Mouse (Mus musculus): Measurements from ENCODE around the gene Hmgcr.
A peak's percentile ranks its signal among the peaks of the same experiment; 100 is the strongest.
"Not testable (repeated sequence)": the region's sequence is repeated elsewhere in the genome, so short reads cannot be mapped to it uniquely, and the experiment has no call there.

Gene Hmgcr

DNA sequence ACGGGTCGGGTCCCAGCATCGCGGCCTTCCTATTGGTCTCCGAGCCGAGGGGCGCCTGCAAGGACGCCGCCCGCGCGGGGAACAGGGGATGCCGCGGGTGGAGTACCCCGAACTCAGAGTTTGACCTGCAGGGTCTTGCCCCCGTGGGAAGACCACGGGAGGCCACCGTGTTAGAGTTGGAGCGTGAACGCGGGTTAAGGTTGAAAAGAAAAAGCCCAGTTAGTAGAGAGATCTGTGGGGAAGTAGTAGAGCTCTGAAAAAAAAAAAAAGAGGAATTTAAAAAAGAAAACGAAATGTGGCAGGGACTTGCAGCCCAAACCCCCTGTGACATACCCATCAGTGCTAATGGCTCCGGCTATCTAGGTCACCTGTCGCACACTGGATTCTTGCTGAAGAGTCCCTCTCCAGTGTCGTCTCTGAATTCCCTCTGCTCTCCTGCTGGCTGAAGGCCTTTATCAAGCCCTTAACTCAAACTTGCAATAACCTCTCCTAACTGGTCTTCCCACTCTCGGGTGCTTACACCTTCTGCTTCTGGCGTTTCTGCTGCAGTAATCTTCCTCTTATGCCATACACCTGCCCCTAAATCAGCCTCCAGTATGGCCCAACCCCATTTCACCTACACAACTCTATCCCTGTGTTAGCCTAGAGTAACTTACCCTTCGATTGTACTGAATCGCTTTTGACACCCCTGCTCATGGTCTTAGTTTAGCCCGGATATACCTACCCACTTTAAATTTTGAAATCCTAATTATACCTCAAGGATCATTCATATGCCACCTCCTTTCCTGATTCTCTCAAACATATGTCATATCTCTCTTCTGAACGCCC lies 556 bp upstream of the Hmgcr start:
- DNase-seq (ENCODE audit: low read depth, low spot score) = no peak

DNA sequence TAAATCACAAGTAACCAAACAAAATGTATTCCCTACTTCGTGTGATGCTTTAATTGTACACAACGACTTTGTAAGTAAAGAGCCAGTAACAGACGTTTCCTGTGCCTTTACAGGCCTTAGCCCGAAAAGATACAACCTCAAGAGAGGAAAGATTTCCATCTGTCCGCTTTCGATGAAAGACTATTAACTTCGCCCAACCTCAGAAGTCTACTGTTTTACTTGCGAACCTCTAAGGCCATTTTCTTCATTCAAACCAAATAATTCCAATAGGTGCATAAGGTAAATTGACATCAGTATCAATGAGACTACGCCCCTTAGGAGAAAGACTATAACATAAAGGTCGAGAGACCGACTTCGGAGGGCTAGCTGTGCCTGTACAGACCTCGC lies 724 bp downstream of the Hmgcr start:
- DNase-seq (ENCODE audit: low read depth, low spot score) = no peak

DNA sequence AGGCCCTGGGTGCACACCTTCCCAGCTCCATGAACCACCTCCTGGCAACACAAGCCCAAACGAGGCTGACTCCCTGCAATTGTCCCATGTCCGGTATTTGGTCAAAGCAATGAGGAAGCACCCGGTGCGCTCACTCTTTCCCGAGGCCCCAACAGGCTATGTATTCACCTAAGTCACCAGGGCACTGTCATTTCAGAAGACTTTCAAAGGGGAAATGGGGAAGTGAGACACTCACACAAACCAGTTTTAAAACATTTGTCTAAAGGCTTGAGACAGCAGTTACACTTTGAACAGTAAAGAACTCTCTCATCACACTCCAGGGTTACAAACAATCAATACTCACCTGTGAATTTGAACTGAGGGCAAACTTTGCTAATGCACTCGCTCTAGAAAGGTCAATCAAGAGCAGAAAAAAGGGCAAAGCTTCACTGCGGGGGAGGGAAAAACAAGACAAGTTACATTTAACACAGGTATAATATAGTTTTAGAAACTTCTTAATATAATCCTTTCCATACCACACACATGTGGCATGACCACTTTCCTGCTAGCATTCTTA lies 6.2 kb downstream of the Hmgcr start:
- DNase-seq (ENCODE audit: low read depth, low spot score) = no peak

DNA sequence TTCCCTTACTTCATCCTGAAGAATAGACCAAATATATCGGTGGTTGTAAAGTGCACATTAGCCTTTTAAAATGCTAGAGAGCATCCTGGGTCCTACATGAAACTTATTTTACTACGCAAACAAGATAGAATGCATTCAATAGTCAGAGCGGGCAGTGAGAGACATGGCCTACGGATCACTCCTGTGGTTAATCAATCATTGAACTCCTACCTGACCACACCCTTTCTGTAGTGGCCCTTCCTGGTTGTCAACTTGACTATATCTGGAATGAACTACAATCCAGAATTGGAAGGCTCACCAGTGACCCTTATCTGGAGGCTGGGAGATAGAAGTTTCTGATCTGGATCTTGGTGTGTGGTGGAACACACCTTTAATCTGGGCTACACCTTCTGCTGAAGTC lies 7.6 kb downstream of the Hmgcr start:
- not testable (repeated sequence) for DNase-seq (ENCODE audit: low read depth, low spot score)

DNA sequence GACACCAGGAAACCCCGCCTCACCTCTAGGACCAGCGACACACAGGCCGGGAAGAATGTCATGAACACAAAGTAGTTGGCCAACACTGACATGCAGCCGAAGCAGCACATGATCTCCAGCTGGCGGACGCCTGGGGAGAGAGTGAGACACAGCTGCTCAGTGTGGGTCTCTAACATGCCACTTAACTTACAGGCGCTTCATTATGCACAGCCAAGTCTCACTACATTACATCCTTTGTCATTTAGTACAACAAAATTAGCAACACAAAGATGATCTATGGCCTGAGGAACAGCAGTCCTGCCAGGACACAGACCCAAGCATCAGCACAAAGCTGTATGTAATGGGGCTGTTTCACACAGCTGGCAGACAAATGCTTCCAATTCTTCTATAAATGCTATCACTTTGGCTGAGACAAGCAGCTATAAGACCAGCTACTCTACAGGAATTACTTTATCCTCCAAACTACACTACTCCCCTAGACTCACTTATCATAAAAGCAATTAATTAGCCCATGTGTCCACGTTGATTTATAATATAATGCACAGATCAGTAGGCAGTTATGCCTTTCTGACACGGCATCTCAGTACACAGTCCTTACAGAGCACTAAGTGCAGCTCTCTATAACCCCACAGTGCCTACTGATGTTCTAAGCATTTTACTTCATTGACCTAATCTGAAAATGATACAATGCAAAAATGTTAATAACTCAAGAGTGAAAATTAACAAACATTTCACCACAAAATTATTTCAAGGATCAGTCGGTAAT lies 10.5 kb downstream of the Hmgcr start:
- DNase-seq (ENCODE audit: low read depth, low spot score) = peak; percentile 95

DNA sequence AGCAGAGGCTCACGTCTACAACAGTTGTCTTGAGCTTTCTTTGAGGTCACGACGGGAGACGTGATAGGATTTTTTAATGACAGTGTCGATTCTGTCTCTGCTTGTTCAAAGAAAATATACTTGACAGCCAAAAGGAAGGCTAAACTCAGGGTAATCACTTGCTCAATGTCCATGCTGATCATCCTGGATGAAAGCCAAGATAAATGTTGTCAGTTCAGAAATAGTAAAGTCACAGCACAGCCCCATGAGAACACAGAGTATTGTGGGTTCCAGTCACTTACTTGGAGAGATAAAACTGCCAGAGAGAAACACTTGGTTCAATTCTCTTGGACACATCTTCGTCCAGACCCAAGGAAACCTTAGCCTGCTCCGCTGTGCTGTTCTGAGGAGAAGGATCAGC lies 11.8 kb downstream of the Hmgcr start:
- no peak for DNase-seq (ENCODE audit: low read depth, low spot score)

DNA sequence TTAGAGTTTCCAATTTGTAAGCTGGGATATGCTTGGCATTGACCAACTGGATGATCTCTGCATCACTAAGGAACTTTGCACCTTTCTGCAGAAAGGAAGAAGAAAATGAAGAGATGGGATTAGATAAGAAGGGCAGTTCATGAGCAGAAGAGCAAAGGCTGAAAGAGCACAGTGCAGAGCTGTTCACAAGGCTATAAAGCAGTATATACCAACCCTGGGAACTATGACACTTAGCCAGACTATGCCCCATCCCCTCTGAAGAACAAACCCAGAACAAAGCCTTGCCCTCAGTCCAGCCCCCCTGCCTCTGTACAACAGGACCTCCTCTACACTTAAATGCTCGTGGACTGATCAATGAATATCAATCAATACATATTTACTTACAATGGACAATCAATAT lies 14.1 kb downstream of the Hmgcr start:
- DNase-seq (ENCODE audit: low read depth, low spot score) = no peak

DNA sequence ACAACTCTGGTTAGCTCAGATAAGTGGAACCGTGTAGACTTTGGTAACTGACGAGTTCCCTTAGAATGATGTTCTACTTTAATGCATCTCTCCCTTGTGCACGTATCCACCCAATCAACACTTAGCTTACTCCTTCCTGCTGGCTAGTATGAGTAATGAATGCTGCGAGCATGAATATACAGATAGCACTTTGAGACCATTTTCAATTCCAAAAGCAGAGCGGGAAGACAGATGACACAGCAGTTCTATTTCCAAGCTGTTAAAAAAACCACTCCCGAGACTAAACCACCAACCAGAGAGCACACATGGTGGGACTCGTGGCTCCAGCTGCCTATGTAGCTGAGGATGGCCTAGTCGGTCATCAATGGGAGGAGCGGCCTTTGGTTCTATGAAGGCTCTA lies 17.7 kb downstream of the Hmgcr start:
- no peak for DNase-seq (ENCODE audit: low read depth, low spot score)

DNA sequence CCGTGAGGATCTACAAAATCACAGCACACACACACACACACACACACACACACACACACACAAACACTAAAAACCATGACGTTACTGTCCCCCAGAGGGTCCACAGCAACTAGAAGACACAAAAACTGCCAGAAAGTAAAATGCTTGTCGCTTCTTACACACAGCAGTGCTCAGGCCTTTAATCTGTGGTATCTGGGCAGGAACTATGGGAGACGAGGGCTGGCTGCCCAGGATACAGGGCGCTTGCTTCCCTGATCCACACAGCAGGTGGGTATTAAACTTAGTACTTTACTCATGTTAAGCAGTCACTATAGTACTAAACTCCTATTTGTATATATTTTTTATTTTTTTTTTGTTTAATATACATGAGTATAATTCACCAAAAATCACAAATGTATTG lies 24.9 kb downstream of the Hmgcr start:
- no peak for DNase-seq (ENCODE audit: low read depth, low spot score)

DNA sequence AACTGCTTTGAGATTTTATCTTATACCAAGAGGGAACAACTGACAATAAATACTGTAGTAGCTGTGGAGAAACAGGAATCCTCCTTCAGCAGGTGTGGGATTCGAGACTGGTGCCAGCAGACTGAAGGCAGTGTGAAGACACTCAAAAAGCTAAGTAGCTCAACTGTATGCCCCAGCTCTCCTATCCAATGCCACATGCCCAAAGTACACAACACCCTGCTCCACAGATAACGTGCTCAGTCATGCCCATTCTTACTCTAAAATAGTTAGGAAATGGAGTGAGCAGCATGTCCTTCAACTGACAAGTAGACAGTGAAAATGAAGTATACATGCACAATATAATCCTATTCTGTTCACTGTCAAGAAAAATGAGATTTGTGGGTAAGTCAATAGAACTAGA lies 26.6 kb downstream of the Hmgcr start:
- no peak for DNase-seq (ENCODE audit: low read depth, low spot score)

DNA sequence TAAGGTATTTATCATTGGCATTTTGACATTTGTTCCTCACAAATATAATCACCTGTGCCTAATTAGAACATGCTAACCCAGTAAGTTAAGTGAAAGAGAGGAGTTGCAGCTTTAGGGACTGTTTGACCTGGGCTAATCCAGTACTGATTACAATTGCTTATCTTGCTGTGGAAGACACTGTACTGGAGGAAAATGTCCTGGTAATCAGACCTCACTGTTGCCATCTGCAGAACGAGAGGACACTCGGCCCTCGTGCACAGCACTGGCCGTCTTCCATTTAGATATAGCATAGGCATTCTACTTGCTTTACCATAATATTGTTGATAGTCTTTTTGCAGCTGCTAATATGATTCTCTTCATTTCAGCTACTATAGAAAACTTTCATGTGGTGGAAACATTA lies 40.3 kb downstream of the Hmgcr start:
- DNase-seq (ENCODE audit: low read depth, low spot score) = no peak

DNA sequence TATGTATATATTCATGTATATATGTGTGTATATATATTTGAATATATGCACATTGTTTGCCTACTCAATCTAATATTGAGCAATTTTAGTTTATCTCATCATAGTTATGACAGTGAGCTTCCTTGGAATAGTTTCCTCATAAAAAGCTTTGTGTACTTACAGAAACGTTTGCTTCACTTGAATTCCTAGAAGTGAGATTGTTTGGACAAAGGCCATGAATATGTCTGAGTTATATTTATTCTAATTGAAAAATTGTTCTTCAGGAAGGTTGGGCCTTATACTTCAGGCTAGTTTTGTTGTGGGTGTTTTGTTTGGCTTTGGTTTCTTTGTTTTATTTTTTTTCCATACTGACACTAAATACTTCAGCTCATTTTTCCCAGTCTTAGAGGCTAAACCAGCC lies 49.8 kb downstream of the Hmgcr start:
- DNase-seq (ENCODE audit: low read depth, low spot score) = no peak

DNA sequence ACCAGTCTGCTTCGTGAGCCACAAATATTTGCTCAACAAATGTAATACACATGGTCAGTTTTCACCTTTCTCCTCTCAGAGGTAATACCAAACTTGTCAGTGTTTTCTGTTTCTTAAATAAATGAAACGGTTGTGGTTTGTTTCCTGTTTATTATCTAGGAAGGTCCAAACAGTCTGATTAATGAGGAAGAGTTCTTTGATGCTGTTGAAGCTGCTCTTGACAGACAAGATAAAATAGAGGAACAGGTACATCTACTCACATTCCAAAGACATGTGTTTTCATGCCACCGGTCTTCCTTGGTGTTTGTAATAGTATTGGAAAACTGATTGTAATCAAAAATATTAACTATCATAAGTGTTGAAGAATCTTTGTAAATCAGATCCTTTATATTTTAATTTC lies 56.1 kb downstream of the Hmgcr start:
- DNase-seq (ENCODE audit: low read depth, low spot score) = no peak

DNA sequence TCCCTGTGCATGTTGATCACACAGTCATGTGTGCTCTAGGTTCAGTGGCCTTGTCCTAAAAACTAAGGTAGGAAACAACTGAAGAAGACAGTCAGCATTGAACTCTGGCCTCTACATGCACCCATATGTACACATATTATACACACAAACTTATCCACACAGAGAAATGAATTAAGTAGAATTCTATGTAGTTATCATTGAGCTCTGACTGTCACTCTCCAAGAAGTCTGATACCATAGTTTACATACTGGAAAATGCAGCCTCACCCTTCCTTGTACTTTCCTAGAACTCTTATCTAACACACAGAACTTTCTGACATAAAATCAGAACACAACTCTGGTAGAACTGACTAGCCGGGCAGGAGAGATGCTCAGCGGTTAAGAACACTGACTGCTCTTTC lies 66.5 kb downstream of the Hmgcr start:
- no peak for DNase-seq (ENCODE audit: low read depth, low spot score)

DNA sequence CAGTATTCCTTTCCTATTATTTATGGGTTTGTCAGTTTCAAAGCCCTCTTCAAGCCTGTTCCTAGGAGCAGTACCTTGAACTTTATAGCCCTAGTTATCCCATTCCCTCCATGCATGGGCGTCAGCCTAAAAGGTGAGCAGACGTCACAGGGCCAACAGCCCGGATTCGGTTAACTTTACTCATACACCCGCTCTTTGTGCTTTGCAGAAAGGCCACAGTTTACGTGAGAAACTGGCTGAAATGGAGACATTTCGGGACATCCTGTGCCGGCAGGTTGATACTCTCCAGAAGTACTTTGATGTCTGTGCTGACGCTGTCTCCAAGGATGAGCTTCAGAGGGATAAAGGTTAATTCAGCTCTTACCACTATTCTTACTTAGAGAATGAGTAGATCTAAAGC lies 71.6 kb downstream of the Hmgcr start:
- DNase-seq (ENCODE audit: low read depth, low spot score) = no peak
